Mouse (Mus musculus) testis, adult 2 months (tissue): ENCODE measurements around the gene Tmem231.

Experiments
- CTCF ChIP-seq: fragments of 200-500 bp; IDR thresholded peaks from 2 replicates; pipeline ENCODE4 v1.5.1; 2012; ENCODE audit warnings: low read depth, mild to moderate bottlenecking, inconsistent platforms, low read length, moderate library complexity; ENCODE audit not compliant: control insufficient read depth, insufficient read depth, insufficient replicate concordance
- POLR2A ChIP-seq: fragments of 200-500 bp; IDR thresholded peaks from 2 replicates; pipeline ENCODE4 v1.6.1; 2012; ENCODE audit warnings: low read depth, mild to moderate bottlenecking, inconsistent platforms, low read length, moderate library complexity; ENCODE audit not compliant: control insufficient read depth

GRCm38 (mm10) chr8:111947144-111947543 is 13.5 kb upstream of the Tmem231 start:
- no peak for TF ChIP-seq CTCF
- TF ChIP-seq POLR2A, result no peak
